Mouse (Mus musculus) megakaryocyte, adult 5-6 weeks (primary cell): Measurements from ENCODE around the gene Rnf17. TPM values are rescaled to one million over a fixed set of nuclear protein-coding genes. Genes with fewer than 3 reads are reported as not detected.

Source experiments
- ATAC-seq: 2 replicates; pipeline ENCODE4 v1.8.0; 2016; ENCODE audit warnings: mild to moderate bottlenecking, inconsistent platforms; ENCODE audit not compliant: poor library complexity, severe bottlenecking
- total RNA-seq, 2 experiments: library from RNA; stranded (forward) in 1 of 2; stranded (reverse) in 1 of 2; fragments of 153-499, 151-499 nt in 1 of 2; fragments of 221-1000, 200-1000 nt in 1 of 2; gene quantifications; 2 replicates each; pipeline versions ENCODE4 v1.2.3 to v1.2.4; 2015 to 2017

The Rnf17 gene
- total RNA-seq (2015) (0.65 and 1.1 TPM in 2 replicates), total RNA-seq (2017) (0.65 and 1.5 TPM in 2 replicates)

DNA sequence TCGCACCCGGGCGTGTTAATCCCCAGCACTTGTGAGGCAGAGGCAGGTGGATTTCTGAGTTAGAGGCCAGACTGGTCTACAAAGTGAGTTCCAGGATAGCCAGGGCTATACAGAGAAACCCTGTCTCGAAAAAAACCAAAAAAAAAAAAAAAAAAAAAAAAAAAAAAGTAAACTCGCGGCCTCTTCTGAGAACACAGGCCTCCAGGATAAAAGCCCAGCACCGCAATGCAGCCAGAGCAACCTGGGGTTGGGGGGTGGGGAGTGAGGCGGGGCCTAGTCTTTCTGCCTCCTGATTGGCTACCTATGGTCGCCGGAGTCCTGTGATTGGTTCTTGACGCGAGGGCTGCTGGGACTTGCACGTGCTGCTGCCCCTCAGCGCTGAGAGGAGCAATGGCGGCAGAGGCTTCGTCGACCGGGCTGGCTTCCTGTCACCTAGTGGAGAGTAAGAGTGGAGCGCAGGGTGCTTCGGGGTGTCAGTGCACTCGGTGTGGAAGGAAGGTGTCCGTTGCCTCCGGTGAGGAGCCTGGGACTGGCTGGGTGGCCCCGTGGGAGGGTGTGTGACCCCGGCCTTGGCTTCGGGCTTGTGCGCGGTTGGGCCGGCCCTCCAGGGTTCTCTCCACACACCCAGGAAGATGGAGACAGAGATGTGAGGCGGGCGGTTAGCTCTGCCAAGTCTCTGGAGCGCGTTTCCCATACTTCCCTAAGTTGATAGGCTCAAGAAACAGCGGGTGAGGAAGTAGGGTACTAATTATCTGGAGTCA, at the start of gene Rnf17:
TSS of gene Rnf17 (plus strand) at position 271 of the 761 bp plus-strand sequence.
- ATAC-seq: peak; percentile 38; the same call in 1 of the 2 replicates

DNA sequence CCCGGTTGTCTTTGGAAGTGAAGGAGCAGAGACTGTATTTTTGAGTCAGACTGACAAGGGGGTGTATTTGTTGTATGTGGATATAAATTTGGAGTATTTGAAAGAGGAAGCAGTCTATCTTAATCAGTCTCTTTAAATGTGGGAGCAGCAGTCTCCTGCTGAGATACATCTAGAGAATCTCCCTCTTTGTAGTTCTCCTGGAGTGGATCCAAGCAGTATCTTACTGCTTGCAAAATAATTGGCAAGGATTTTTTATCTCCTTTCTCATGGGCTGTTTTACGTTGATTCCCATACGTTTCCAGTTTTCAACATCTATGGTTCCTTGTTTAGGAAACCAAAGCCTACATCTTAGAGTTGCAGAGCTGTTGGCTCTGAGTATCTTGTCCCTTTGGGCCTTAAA, 47.6 kb upstream of the Rnf17 start:
- no peak for ATAC-seq

DNA sequence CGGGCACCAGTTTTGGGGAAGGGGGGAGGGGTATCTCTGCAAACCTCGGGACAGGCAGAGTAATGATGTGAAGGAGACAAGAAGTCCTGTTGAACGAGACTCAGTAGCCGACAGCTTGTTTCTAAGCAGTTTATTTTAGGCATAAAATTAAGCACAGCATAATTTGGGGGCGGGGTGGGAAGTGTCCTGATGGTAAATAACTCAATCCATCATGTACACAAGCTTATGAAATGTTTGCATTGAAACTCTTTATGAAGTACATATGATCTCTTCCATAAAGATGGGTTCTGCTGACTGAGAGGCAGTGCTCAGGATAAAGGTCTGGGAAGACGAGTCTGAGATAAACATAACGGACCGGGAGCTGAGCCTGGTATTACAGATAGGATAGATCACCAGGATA, 47.0 kb upstream of the Rnf17 start:
- no peak for ATAC-seq

DNA sequence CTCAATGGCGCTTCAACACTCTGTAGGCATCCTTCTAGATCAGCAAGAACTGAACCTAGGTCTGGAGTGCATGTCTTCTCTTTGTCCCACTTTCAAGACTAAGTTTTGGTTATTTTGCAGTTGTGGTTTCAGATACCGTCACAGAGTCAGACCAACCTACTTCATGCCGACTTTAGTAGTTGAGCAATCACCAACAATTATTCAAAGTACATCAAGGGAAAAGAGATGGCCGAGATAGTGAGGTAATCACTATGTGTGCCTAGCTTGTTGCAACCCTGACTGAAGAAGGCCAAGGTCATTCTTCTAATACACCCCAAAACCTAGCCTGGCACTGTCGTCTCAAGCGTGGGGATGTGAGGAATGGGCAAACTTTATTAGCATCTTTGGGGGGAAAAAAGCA, 46.2 kb upstream of the Rnf17 start:
- no peak for ATAC-seq

DNA sequence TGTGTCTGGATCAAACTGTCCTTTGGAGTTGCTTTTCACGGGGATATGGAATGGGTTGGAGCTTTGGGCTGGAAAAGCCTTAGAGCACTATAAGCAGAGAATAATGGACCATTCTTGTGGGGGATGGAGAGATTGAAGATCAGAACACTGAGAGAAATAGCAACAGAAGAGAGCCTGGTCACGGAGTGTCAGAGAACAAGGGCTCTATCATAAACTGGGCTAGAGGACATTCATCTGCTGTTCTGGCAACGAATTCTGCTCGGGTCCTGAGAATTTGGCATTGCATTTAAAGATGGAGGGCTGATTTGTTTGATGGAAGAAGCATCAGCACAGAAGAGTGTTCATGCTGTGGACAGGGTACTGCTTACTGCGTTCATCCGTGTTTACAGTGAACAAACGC, 44.0 kb upstream of the Rnf17 start:
- no peak for ATAC-seq

DNA sequence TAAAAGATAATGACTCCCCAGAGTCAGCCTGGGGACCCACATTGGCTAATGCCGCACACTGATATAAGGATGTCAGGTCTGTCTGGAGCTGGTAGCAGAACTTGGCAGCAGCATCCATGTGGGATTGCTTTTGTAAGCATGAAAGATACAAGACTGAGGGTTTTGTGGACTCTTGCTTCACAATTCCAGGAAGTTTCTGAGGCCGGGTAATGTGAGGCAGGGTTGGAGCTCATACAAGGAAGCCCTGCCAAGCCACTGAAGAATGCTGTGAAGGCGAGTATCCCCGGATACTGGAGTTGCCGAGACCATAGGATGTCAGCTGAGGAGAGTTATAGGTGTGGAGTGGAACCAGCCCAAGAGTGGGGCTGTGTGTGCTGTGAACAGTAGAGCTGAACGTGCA, 43.2 kb upstream of the Rnf17 start:
- no peak for ATAC-seq

DNA sequence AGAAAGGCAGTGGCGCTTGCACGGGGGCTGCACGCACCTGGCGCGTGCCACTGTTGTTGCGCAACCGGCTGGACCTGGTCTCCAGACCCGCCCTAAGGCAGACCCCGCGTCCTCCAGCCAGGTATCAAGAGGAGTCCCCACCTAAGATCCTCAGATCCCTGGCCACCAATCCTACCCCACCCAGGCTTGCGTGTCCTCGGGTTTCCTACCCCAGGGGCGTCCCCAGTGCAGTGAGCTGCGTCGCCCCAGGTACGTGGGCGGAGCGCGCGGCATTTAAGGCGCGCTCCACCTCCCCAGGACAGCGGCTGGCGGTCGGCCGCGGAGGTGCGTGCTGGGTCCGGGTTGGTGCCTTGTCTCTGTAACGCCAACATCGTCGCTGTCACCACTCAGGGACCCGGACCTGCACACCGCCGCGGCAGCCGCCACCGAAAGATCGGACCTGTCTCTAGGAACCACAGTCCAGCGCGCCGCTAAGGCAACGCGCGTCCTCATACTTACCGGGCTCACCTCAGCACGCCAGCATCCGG, 37.6 kb upstream of the Rnf17 start, which contains the start of gene Atp12a:
TSS of gene Atp12a (plus strand) at position 358 of the 527 bp plus-strand sequence.
- no peak for ATAC-seq

DNA sequence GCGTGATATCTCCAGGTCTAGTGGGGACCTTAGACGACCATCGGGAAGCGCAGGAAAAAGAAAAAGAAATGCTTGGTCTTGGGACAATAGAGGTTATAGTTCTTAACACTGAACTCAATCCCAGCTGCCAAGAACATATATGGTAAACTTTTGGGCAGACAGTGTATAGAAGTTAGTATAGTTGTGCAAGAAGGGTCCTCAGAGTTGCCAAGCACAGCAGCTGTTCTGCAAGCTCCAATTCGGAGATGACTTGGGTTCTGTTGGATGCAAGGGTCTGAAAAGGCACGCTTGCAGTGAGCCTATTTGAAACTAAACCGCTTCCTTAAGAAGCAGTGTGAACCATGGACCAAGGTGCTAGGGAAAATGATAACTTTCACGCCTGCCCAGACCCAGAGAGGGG, 37.1 kb upstream of the Rnf17 start:
- no peak for ATAC-seq

DNA sequence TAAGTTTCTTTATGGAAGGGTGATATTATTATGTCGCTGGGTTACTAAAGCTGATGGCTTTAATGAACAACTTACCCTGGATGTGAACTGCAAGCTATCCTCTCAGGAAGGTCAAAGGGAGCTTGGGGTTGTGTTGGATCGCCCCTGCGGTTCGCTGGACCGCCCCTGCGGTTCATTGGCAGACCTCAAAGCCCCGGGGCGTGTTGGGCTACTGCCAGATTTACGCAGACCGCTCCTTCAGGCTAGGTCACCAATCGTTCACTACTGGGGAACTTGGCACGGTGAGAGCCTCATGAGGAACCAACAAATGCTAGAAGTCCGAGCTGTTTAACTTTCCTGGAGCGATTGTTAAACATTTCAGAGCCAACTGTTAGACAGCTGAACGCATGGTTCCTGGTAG, 35.7 kb upstream of the Rnf17 start:
- no peak for ATAC-seq

DNA sequence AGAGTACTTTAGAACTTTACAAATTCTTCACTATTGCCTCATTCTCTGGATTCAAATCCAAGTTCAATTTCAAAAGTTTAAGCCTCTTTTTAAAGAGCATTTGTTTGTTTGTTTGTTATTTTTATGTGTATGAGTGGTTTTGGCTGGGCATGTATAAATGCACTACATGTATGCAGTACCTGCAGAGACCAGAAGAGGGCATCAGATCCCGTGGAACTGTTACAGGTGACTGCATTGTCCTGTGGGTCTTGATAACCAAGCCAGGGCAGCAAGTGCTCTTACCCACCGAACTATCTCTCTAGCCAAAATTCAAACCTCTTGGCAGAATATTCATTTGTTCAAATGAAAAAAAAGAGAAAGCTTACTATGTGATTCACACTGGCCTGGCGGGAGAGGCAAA, 33.5 kb upstream of the Rnf17 start:
- ATAC-seq: no peak

DNA sequence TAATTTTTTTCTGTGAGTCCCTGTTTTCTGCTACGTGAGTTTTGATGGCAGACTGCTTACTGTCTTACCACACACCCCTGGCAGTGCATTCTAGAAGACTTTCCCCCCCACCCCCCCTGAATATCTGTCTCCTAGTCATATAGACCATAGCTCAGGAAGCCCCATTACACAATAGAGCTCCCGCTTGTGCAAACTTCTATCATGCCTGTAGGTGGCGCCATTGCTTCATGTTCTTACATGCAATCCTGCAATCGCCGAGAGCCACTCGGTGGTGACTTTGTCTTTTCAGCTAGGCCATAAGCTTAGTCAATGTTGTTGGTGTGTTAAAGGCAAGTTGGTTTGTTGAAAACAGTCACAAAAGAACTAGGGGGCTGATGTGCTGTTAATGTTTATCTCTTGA, 26.6 kb upstream of the Rnf17 start:
- peak; percentile 72 for ATAC-seq

DNA sequence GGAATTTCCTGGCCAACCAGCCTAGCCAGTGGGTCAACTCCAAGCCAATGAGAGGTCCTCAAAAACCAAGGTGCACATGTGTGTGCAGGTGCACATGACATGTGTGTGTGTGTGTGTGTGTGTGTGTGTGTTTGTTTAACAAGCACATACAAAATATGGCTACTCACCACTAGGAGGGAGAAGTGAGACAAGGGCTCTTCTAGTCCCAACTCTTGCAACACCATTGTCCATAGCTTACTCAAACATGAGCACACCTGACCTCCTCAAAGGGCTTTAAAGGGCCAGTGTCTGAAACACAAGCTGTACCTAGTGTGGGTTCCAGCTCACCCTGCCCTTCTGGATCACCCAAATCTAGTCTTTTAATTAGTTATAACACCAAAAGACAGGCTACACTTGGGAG, 24.6 kb upstream of the Rnf17 start:
- ATAC-seq: no peak

DNA sequence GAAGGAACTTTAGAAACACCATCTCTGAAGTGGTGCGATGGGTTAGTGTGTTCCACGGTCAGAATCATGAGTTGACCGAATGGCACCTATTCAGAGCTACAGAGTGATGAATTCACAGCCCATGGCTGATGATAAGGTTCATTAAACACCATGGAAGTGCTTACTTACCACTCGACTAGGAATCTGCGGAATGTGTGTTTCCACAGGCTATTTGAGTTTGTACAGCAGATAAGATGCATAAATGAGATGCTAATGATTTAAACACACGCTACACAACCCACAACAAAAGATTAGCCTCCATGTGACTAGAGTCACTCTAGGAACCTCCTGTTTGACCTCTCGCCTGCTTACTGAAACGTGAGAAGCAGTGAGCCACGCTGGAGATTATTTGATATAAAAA, 23.0 kb upstream of the Rnf17 start:
- no peak for ATAC-seq

DNA sequence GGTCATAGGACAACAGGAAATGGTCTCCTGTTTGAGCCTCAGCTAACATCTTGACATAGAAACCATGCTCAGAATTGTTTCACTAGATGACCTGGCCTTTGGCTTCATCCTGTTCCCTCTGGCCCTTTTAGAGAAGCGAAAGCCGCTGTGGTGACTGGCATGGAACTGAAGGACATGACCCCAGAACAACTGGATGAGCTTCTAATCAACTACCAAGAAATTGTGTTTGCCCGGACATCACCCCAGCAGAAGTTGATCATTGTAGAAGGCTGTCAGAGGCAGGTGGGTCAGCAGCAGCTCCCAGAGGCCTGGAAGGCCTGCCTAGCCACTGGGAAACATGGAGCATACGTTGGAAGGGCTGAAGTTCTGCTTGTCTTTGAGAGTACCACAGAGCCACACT, 20.0 kb upstream of the Rnf17 start:
- no peak for ATAC-seq

DNA sequence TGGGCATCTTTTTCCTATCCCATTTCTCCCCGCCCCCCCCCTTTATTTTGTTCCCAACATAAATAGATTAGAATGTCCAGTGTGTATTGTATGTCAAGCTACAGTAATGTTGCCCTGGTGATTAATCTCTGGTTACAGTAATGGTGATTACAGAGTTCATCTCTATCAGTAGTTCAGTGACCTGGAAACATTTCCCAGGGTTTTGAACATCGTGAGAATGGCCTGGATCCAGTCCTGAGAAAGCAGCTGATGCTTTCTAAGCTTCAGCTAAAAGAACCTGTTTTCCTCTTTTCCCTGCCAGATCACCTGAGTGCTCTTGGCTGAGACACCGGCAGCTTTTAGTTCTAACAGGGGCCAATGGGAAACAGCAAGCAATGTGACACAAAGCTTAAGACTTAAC, 12.1 kb upstream of the Rnf17 start:
- no peak for ATAC-seq

DNA sequence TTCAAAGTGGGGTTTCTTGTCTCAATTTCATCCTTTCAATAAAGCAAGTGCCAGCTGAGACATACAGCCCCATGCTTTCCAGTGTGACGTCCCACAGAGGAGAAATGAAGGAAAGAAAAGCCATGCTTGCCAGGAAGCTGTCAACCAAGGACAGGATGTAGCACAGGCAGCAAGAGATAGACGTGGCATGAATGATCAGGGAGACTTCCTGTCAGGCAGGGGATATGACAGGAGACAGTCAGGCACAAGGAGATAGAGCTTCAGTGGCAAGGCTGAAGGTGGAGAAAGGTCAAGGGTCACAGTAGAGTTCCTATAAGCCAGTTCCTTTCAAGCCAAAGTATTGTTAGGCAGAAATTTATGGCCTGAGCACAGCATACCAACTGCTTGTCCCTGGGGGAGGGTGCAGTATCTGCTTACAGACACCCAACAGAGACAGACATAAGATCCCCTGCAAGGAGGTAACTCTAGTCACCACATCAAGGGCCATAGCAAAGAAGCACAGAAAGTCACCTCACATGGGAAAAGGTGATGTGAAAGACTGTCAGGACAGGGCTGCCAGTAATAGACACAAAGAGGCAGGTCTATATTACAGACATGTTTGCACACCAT, 8.6 kb upstream of the Rnf17 start:
- ATAC-seq: no peak

DNA sequence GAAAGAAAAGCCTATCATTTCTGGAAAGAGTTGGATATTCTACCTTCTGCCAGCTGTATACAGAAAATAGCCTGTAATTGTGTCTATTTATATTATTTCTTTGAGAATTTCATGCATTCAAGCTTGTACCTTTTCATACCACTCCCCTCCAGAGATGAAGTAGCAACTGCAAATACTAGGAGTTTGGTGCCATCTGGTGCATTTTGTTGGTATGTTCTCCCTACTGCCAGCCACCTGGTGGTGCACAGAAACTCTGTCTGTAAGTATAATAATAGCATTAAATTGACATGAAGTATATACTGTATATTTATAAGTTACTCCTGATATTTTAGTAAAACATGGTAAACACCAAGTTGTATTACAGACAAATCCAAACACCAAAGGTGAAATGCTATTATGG, 4.4 kb upstream of the Rnf17 start:
- ATAC-seq: no peak

DNA sequence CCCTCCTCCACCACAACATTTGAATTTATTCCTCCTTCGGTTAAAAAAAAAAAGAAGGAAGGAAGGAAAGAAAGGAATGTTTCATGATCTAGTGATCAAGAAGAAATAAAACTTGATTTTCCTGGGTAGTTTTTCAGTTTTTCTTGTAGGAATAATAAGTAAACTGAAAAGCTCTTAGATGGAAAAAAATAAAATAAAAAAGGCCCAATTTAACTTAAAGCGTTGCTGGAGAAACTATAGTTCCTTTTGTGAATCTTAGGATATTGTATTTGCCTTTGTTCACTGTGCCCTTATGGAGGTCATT, 643 bp downstream of the Rnf17 start:
- ATAC-seq: no peak

DNA sequence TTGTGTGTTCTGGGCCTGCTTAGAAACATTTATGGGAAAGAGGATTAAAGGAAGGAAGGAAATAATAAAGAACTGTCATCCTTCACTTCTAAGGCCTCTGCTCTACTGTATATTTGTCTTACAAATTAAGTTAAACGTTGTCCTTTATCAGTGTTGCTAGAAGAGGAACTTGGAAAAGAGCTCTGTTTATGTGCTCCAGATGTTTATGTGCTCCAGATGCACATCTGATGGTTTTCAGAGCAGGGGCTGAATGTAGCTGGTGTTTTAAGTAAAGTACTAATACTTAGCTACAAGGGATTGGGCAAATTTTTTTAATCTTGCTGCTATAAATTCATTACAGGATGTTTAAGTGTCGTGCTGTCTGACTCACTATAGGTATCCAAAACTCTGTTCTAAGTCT, 59.7 kb downstream of the Rnf17 start:
- no peak for ATAC-seq

DNA sequence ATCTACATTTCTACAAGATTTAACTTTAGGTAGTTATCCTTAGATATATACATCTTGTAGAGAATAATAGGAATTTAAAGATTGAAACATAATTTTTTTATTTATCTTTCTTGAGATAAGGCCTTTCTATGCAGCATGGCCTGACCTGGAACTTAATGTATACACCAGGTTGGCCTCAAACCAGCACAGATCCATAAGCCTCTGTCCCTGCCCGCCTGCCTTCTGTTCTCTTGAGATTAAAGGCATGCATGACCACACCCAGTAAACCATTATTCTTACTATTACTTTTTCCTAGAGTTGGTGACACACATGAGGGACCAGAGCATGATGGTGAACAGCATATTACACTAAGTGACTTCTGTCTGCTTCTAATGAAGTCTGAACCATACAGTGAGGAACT, 60.3 kb downstream of the Rnf17 start:
- no peak for ATAC-seq

DNA sequence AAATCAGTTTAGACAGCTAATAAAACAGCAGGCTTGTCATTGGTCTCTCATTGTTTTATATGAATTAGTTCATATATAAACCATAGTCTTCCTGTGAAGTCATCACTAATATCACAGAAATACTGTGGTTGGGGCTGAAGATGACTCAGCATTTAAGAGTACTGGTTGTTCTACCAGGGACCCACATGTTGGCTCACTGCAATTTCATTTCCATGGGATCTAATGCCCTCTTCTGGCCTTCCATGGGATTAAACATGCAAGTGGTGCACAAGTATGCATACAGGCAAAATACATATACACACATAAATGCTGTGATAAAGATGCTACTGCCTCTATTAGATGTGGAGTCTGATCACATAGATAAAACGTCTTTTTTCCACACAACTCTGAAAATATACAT, 65.8 kb downstream of the Rnf17 start:
- ATAC-seq: no peak

DNA sequence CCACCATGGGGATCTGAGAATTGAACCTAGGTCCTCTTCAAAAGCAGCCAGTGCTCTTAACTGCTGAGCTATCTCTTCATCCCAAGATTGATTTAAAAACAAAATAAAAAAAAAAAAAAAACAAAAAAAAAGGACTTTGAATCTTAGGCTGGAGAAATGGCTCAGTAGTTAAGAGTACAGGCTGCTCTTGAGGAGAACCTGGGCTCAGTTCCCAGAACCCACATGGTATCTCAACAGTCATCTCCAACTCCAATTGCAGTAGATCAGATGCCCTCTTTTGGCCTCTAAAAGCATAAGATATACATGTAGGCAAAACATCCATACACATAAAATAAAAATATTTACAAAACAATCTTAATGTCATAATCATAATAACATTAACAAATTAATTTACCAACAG, 87.4 kb downstream of the Rnf17 start:
- no peak for ATAC-seq

DNA sequence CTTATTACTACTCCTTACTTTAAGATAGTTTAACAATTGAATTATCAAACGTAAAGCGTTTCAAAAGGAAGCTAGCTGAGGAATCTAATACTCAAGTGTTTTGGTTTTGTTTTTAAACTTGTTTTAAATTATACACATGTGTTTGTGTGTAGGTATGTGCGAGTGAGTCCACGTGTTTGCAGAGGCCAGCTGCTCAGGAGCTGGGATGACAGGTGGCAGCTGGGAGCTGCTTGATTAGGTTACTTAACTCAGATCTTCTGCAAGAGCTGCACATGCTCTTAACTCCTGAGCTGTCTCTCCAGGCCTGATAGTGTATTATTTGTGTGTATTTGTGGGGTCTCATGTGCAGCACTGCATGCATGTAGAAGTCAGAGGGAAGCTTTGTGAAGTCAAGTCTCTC, 100.0 kb downstream of the Rnf17 start:
- no peak for ATAC-seq
